Comparison of ENCODE assay signal across 8 mouse cellular contexts in the genomic region with DNA sequence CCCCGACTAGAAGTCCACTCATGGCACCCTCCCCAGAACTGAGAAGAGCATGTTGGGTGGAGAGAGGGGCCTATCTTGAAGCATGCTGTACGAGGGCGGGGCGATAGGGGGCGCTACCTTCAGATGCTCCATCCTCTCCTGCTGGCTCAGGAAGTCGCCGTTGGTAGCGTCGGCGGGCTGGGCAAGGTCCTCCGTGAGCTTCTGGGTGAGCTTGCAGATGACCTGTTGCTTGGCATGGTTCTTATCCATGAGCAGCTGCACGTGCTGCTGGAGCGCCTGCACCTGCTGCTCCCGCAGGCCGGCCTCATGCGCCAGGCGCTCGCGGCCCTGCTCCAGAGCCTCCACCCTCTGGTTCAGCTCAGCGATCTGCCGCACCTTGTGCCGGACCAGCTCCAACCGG. TPM values are rescaled to one million over a fixed set of nuclear protein-coding genes. Genes with fewer than 3 reads are reported as not detected.
DNase-seq lines count a peak whose midpoint lies in the region; ATAC-seq and TF ChIP-seq lines count a peak whose summit lies in the region.

No protein-coding gene starts in this region.

- no peaks in the 10 kb centered on the region for H3K36me3 ChIP-seq in heart, embryonic 10.5 days
- no peaks in the 10 kb centered on the region for H3K36me3 ChIP-seq in MEL (ENCODE audit: control insufficient read depth in 1 of 2, insufficient read depth in 2 of 2, low read length in 2 of 2)
- no peaks in the 10 kb centered on the region for H3K36me3 ChIP-seq in embryonic facial prominence, embryonic 14.5 days (ENCODE audit: control insufficient read depth, insufficient read depth, low read length)
- H3K36me3 ChIP-seq in limb, embryonic 11.5 days (ENCODE audit: control insufficient read depth, insufficient read depth, low read length) = no peaks in the 10 kb centered on the region
- no peaks in the 10 kb centered on the region for H3K36me3 ChIP-seq in neural tube, embryonic 15.5 days

- peak overlapping the region; percentile 35 for H3K4me3 ChIP-seq in heart, embryonic 10.5 days
- peak overlapping the region; percentile 69 to 83 for H3K4me3 ChIP-seq in MEL (ENCODE audit: control insufficient read depth in 1 of 2, insufficient read depth in 1 of 2, low read depth in 2 of 2, low read length in 2 of 2)
- H3K4me3 ChIP-seq in embryonic facial prominence, embryonic 14.5 days (ENCODE audit: low read depth, low read length) = no peak overlapping the region
- H3K4me3 ChIP-seq in limb, embryonic 11.5 days (ENCODE audit: low read depth, low read length) = no peak overlapping the region
- H3K4me3 ChIP-seq in neural tube, embryonic 15.5 days (replicated peaks) = no peak overlapping the region

- 9% methylated on average over 23 of the region's 23 CpGs for WGBS in heart, embryonic 10.5 days
- WGBS in embryonic facial prominence, embryonic 14.5 days = 20% methylated on average over 23 of the region's 23 CpGs
- WGBS in limb, embryonic 11.5 days = 12% methylated on average over 23 of the region's 23 CpGs
- 9% methylated on average over 23 of the region's 23 CpGs for WGBS in neural tube, embryonic 15.5 days

- no peaks in the 10 kb centered on the region; the same call in 1 of the 2 replicates for H3K79me2 ChIP-seq in MEL (ENCODE audit: control insufficient read depth, insufficient read depth, low read length, poor library complexity)

- no peak overlapping the region for H3K27ac ChIP-seq in heart, embryonic 10.5 days
- 0 out of 2 replicates have a peak overlapping the region, but pooled peaks have one; percentile 1 for H3K27ac ChIP-seq in MEL (ENCODE audit: control insufficient read depth, low read depth, low read length)
- H3K27ac ChIP-seq in embryonic facial prominence, embryonic 14.5 days (replicated peaks; ENCODE audit: low read depth, low read length) = no peak overlapping the region
- no peak overlapping the region for H3K27ac ChIP-seq in limb, embryonic 11.5 days (replicated peaks; ENCODE audit: low read depth, low read length)
- no peak overlapping the region for H3K27ac ChIP-seq in neural tube, embryonic 15.5 days (replicated peaks)

- no peak for TF ChIP-seq EP300 in MEL (IDR thresholded peaks at IDR 0.05; ENCODE audit: low read depth in 1 of 2, low read length in 2 of 2)

- no peak for DNase-seq in heart, embryonic 10.5 days (ENCODE audit: low spot score)
- DNase-seq in heart, adult 8-10 months (ENCODE audit: low spot score) = no peak
- DNase-seq in MEL (ENCODE audit: low read depth, low spot score) (peak; percentile 92), adipocyte (ENCODE audit: low spot score) (no peak)
- DNase-seq in embryonic facial prominence, embryonic 14.5 days (ENCODE audit: low spot score) = no peak
- peak; percentile 56 for DNase-seq in limb, embryonic 11.5 days (ENCODE audit: low spot score)
- no peak for DNase-seq in urinary bladder, postnatal 10 days (ENCODE audit: low spot score)

- no peaks in the 10 kb centered on the region for H3K9me3 ChIP-seq in heart, embryonic 10.5 days
- no peaks in the 10 kb centered on the region for H3K9me3 ChIP-seq in MEL (replicated peaks; ENCODE audit: insufficient read depth, low read length)
- no peaks in the 10 kb centered on the region for H3K9me3 ChIP-seq in embryonic facial prominence, embryonic 14.5 days (ENCODE audit: control insufficient read depth, low read length)
- no peaks in the 10 kb centered on the region for H3K9me3 ChIP-seq in limb, embryonic 11.5 days (ENCODE audit: control insufficient read depth, low read length)
- H3K9me3 ChIP-seq in neural tube, embryonic 15.5 days (replicated peaks) = no peaks in the 10 kb centered on the region

- H3K4me1 ChIP-seq in heart, embryonic 10.5 days = peaks cover 16% of the 10 kb centered on the region; the same call in 1 of the 2 replicates
- peaks cover 0 to 16% of the 10 kb centered on the region in 2 experiments; a peak in 2 of 4 replicates for H3K4me1 ChIP-seq in MEL (ENCODE audit: control insufficient read depth in 1 of 2, insufficient read depth in 2 of 2, low read length in 2 of 2)
- no peaks in the 10 kb centered on the region for H3K4me1 ChIP-seq in embryonic facial prominence, embryonic 14.5 days (ENCODE audit: control insufficient read depth, insufficient read depth, low read length)
- no peaks in the 10 kb centered on the region for H3K4me1 ChIP-seq in limb, embryonic 11.5 days (ENCODE audit: control insufficient read depth, insufficient read depth, low read length)
- H3K4me1 ChIP-seq in neural tube, embryonic 15.5 days = peaks cover 3% of the 10 kb centered on the region; the same call in 1 of the 2 replicates

- TF ChIP-seq CTCF in MEL (IDR thresholded peaks at IDR 0.05 in 2 of 3, conservative IDR thresholded peaks at IDR 0.05 in 1 of 3; ENCODE audit: control insufficient read depth in 1 of 3, insufficient read depth in 1 of 3, low read depth in 2 of 3, low read length in 3 of 3, poor library complexity in 1 of 3, severe bottlenecking in 1 of 3) = peak; percentile 82 to 93 (median 86)

- no peak for TF ChIP-seq RAD21 in MEL (IDR thresholded peaks at IDR 0.05; ENCODE audit: low read depth, low read length)

- H3K27me3 ChIP-seq in heart, embryonic 10.5 days (ENCODE audit: insufficient read depth, poor library complexity, severe bottlenecking) = peaks cover 65% of the 10 kb centered on the region
- no peaks in the 10 kb centered on the region for H3K27me3 ChIP-seq in MEL (ENCODE audit: control insufficient read depth in 1 of 2, insufficient read depth in 2 of 2, low read length in 2 of 2)
- H3K27me3 ChIP-seq in embryonic facial prominence, embryonic 14.5 days (replicated peaks; ENCODE audit: control insufficient read depth, insufficient read depth, low read length) = no peaks in the 10 kb centered on the region
- 0 out of 2 replicates have a peak, but pooled peaks cover 7% of the 10 kb centered on the region for H3K27me3 ChIP-seq in limb, embryonic 11.5 days (ENCODE audit: control insufficient read depth, insufficient read depth, low read length)
- peaks cover 3% of the 10 kb centered on the region; the same call in 1 of the 2 replicates for H3K27me3 ChIP-seq in neural tube, embryonic 15.5 days (replicated peaks)

- peak; percentile 51 to 56; a peak in 2 of 4 replicates for TF ChIP-seq POLR2A in MEL (IDR thresholded peaks at IDR 0.05; ENCODE audit: control insufficient read depth in 1 of 2, insufficient read depth in 1 of 2, low read depth in 1 of 2, low read length in 2 of 2, poor library complexity in 1 of 2)

- no peak overlapping the region for H3K4me2 ChIP-seq in embryonic facial prominence, embryonic 14.5 days (ENCODE audit: low read depth, low read length)
- H3K4me2 ChIP-seq in limb, embryonic 11.5 days (ENCODE audit: low read depth, severe bottlenecking) = 0 out of 2 replicates have a peak overlapping the region, but pooled peaks have one; percentile 15
- peak overlapping the region; percentile 22; the same call in 1 of the 2 replicates for H3K4me2 ChIP-seq in neural tube, embryonic 15.5 days

- peak overlapping the region; percentile 69 for H3K9ac ChIP-seq in MEL (ENCODE audit: control insufficient read depth, low read depth, low read length, poor library complexity, severe bottlenecking)
- H3K9ac ChIP-seq in embryonic facial prominence, embryonic 14.5 days (ENCODE audit: low read depth, low read length) = no peak overlapping the region; the same call in 1 of the 2 replicates
- no peak overlapping the region for H3K9ac ChIP-seq in limb, embryonic 11.5 days (ENCODE audit: low read length)
- H3K9ac ChIP-seq in neural tube, embryonic 15.5 days (replicated peaks) = no peak overlapping the region

- peak; percentile 37; the same call in 1 of the 2 replicates for ATAC-seq in embryonic facial prominence, embryonic 14.5 days (ENCODE audit: low read depth)
- no peak for ATAC-seq in limb, embryonic 11.5 days (ENCODE audit: insufficient number of reproducible peaks, low FRiP score, low TSS enrichment, low read depth)
- ATAC-seq in neural tube, embryonic 15.5 days (ENCODE audit: low FRiP score) = no peak

TF ChIP-seq in MEL, 35 proteins besides CTCF, POLR2A, EP300 and RAD21 (continues in another document):
- TF ChIP-seq RCOR1 (IDR thresholded peaks at IDR 0.05; ENCODE audit: low read depth, low read length) (no peak), HCFC1 (IDR thresholded peaks at IDR 0.05; ENCODE audit: low read depth, low read length) (peak; percentile 60), TAL1 (IDR thresholded peaks at IDR 0.05; ENCODE audit: low read length) (no peak), MXI1 (IDR thresholded peaks at IDR 0.05; ENCODE audit: low read depth, low read length) (peak; percentile 48; the same call in 1 of the 2 replicates), ETS1 (IDR thresholded peaks at IDR 0.05; ENCODE audit: low read depth, low read length) (no peak), JUND (IDR thresholded peaks at IDR 0.05; ENCODE audit: low read depth, low read length) (no peak), MYB (IDR thresholded peaks at IDR 0.05; ENCODE audit: low read depth, low read length) (no peak), POLR2AphosphoS5 (IDR thresholded peaks at IDR 0.05; ENCODE audit: borderline replicate concordance, low read depth, low read length) (no peak), USF2 (IDR thresholded peaks at IDR 0.05; ENCODE audit: borderline replicate concordance in 1 of 2, insufficient read depth in 1 of 2, low read depth in 1 of 2, low read length in 2 of 2) (no peak)

RNA-seq across cellular contexts. Expression of gene Coro2a, which starts 18.3 kb away (rescaled TPM):
- 0.89 and 1.4 TPM in 2 replicates for polyA plus RNA-seq in heart, embryonic 10.5 days (2016; fragmentation: Nextera tagmentation; extraction: Ambion mirVana)
- total RNA-seq in heart, adult 8-10 months (2022) = under 1 TPM; 0.22 to 0.63 (median 0.46) TPM
- total RNA-seq in MEL (2012; rRNA removed) = 0.35 and 1.2 TPM in 2 replicates
- 1 to 10 TPM in 1 of 2 experiments, not detected in 1; 6.8 TPM for polyA plus RNA-seq in MEL (2012; ENCODE audit: insufficient read depth in 1 of 2, insufficient read length in 2 of 2, low read depth in 1 of 2, low replicate concordance in 2 of 2, missing spikeins in 1 of 2)
- 4.0 and 5.0 TPM in 2 replicates for polyA plus RNA-seq in embryonic facial prominence, embryonic 14.5 days (2014; fragmentation: Nextera tagmentation; extraction: Ambion mirVana)
- polyA plus RNA-seq in limb, embryonic 11.5 days (2014; fragmentation: Nextera tagmentation; extraction: Ambion mirVana) = 1.7 and 2.7 TPM in 2 replicates
- polyA plus RNA-seq in neural tube, embryonic 15.5 days (2015; fragmentation: Nextera tagmentation; extraction: Ambion mirVana) = 9.8 and 18.7 TPM in 2 replicates

RNA-seq across cellular contexts. Expression of gene Tbc1d2, which starts 29.7 kb away (rescaled TPM):
- polyA plus RNA-seq in heart, embryonic 10.5 days (2016; fragmentation: Nextera tagmentation; extraction: Ambion mirVana) = 0.55 and 0.98 TPM in 2 replicates
- total RNA-seq in heart, adult 8-10 months (2022) = 1 to 10 TPM in 3 of 4 experiments, under 1 TPM in 1; 0.92 to 1.8 (median 1.3) TPM
- total RNA-seq in MEL (2012; rRNA removed) = 0.19 and 0.20 TPM in 2 replicates
- under 1 TPM in 1 of 2 experiments, not detected in 1; 0.36 TPM for polyA plus RNA-seq in MEL (2012; ENCODE audit: insufficient read depth in 1 of 2, insufficient read length in 2 of 2, low read depth in 1 of 2, low replicate concordance in 2 of 2, missing spikeins in 1 of 2)
- polyA plus RNA-seq in embryonic facial prominence, embryonic 14.5 days (2014; fragmentation: Nextera tagmentation; extraction: Ambion mirVana) = 1.8 TPM in 2 replicates
- 0.96 and 1.7 TPM in 2 replicates for polyA plus RNA-seq in limb, embryonic 11.5 days (2014; fragmentation: Nextera tagmentation; extraction: Ambion mirVana)
- 0.73 and 1.7 TPM in 2 replicates for polyA plus RNA-seq in neural tube, embryonic 15.5 days (2015; fragmentation: Nextera tagmentation; extraction: Ambion mirVana)

Comparison
In these comparisons a context has a peak if more than half of its experiments do, and no peak if none do; other contexts are left out.
1. DNase-seq: peak in MEL (single experiment) and limb, embryonic 11.5 days (single experiment); none in heart, embryonic 10.5 days (single experiment), heart, adult 8-10 months (single experiment), embryonic facial prominence, embryonic 14.5 days (single experiment), urinary bladder, postnatal 10 days (single experiment) and adipocyte (single experiment).
2. H3K4me3 ChIP-seq: peak in heart, embryonic 10.5 days (single experiment) and MEL (2 of 2); none in embryonic facial prominence, embryonic 14.5 days (single experiment), limb, embryonic 11.5 days (single experiment) and neural tube, embryonic 15.5 days (single experiment).